Mouse (Mus musculus): ENCODE measurements around the gene Gm20219. TPM values are rescaled to one million over a fixed set of nuclear protein-coding genes. Genes with fewer than 3 reads are reported as not detected.
"Not testable (repeated sequence)": the region's sequence is repeated elsewhere in the genome, so short reads cannot be mapped to it uniquely, and the experiment has no call there.

The Gm20219 gene
- polyA plus RNA-seq, 1 experiment from 2014 or later, result 1.4 TPM

- H3K4me1 ChIP-seq, result peaks cover 59% of the 10 kb centered on the region
- WGBS, result 6% methylated on average over 35 of the region's 37 CpGs
- H3K36me3 ChIP-seq (replicated peaks), result no peaks in the 10 kb centered on the region
- H3K9ac ChIP-seq, result peak overlapping the region; percentile 21; the same call in 1 of the 2 replicates
- peaks cover 53% of the 10 kb centered on the region for H3K27me3 ChIP-seq
- peak overlapping the region; percentile 95 for H3K27ac ChIP-seq
- H3K4me3 ChIP-seq (replicated peaks), result no peak overlapping the region
- H3K4me2 ChIP-seq, result peak overlapping the region; percentile 39
- 0 out of 2 replicates have a peak, but pooled peaks cover 3% of the 10 kb centered on the region for H3K9me3 ChIP-seq
- peak; percentile 69 for ATAC-seq (ENCODE audit: low FRiP score)
These were observed 44.3 kb downstream of the Gm20219 start for GRCm38 (mm10) chr17:56509707-56510472.

GRCm38 (mm10) chr17:56509021-56509640, 45.1 kb downstream of the Gm20219 start:
- Histone ChIP-seq H3K36me3 (replicated peaks) (no peaks in the 10 kb centered on the region), H3K9me3 (0 out of 2 replicates have a peak, but pooled peaks cover 3% of the 10 kb centered on the region), H3K27me3 (peaks cover 50% of the 10 kb centered on the region), H3K27ac (peak overlapping the region; percentile 95), H3K4me1 (peaks cover 57% of the 10 kb centered on the region), H3K9ac (0 out of 2 replicates have a peak overlapping the region, but pooled peaks have one; percentile 17), H3K4me3 (replicated peaks) (no peak overlapping the region), H3K4me2 (peak overlapping the region; percentile 39)
- WGBS, result 24% methylated on average over 10 of the region's 10 CpGs
- ATAC-seq (ENCODE audit: low FRiP score), result peak; percentile 36

GRCm38 (mm10) chr17:56507161-56508068, 46.8 kb downstream of the Gm20219 start:
- H3K27me3 ChIP-seq, result peaks cover 37% of the 10 kb centered on the region
- WGBS, result 0% methylated on average over 42 of the region's 42 CpGs
- 0 out of 2 replicates have a peak, but pooled peaks cover 7% of the 10 kb centered on the region for H3K9me3 ChIP-seq
- peak overlapping the region; percentile 82 for H3K9ac ChIP-seq
- H3K27ac ChIP-seq, result peak overlapping the region; percentile 95
- H3K36me3 ChIP-seq (replicated peaks), result no peaks in the 10 kb centered on the region
- H3K4me1 ChIP-seq, result peaks cover 59% of the 10 kb centered on the region
- H3K4me2 ChIP-seq, result peak overlapping the region; percentile 92
- H3K4me3 ChIP-seq (replicated peaks), result peak overlapping the region; percentile 54
- ATAC-seq (ENCODE audit: low FRiP score), result peak; percentile 91

- 59% methylated on average over 15 of the region's 15 CpGs for WGBS
These were observed 47.6 kb downstream of the Gm20219 start for GRCm38 (mm10) chr17:56506417-56507065.

GRCm38 (mm10) chr17:56505401-56505800, 48.8 kb downstream of the Gm20219 start:
- no peak overlapping the region for H3K4me2 ChIP-seq
- H3K9me3 ChIP-seq, result 0 out of 2 replicates have a peak, but pooled peaks cover 4% of the 10 kb centered on the region
- peaks cover 17% of the 10 kb centered on the region for H3K27me3 ChIP-seq
- H3K27ac ChIP-seq, result peak overlapping the region; percentile 36; the same call in 1 of the 2 replicates
- H3K36me3 ChIP-seq (replicated peaks), result no peaks in the 10 kb centered on the region
- peaks cover 49% of the 10 kb centered on the region for H3K4me1 ChIP-seq
- ATAC-seq (ENCODE audit: low FRiP score), result no peak
- WGBS, result 83% methylated on average over 10 of the region's 10 CpGs
- H3K9ac ChIP-seq, result no peak overlapping the region
- H3K4me3 ChIP-seq (replicated peaks), result no peak overlapping the region

More at GRCm38 (mm10) chr17:56506417-56507065, 47.6 kb downstream of the Gm20219 start:
- peak overlapping the region; percentile 95 for H3K27ac ChIP-seq
- ATAC-seq (ENCODE audit: low FRiP score), result no peak
- H3K9me3 ChIP-seq, result 0 out of 2 replicates have a peak, but pooled peaks cover 4% of the 10 kb centered on the region
- peaks cover 60% of the 10 kb centered on the region for H3K4me1 ChIP-seq
- peak overlapping the region; percentile 92 for H3K4me2 ChIP-seq
- H3K36me3 ChIP-seq (replicated peaks), result no peaks in the 10 kb centered on the region
- peak overlapping the region; percentile 54 for H3K4me3 ChIP-seq (replicated peaks)
- H3K9ac ChIP-seq, result peak overlapping the region; percentile 82; the same call in 1 of the 2 replicates
- peaks cover 28% of the 10 kb centered on the region for H3K27me3 ChIP-seq

GRCm38 (mm10) chr17:56502526-56502925, 51.7 kb downstream of the Gm20219 start:
- WGBS, result 32% methylated on average over 9 of the region's 9 CpGs
- peaks cover 37% of the 10 kb centered on the region for H3K4me1 ChIP-seq
- no peak overlapping the region for H3K4me2 ChIP-seq
- 0 out of 2 replicates have a peak, but pooled peaks cover 4% of the 10 kb centered on the region for H3K9me3 ChIP-seq
- H3K36me3 ChIP-seq (replicated peaks), result no peaks in the 10 kb centered on the region
- peak overlapping the region; percentile 83 for H3K27ac ChIP-seq
- H3K27me3 ChIP-seq, result no peaks in the 10 kb centered on the region; the same call in 1 of the 2 replicates
- H3K4me3 ChIP-seq (replicated peaks), result no peak overlapping the region
- H3K9ac ChIP-seq, result no peak overlapping the region
- ATAC-seq (ENCODE audit: low FRiP score), result peak; percentile 69; the same call in 1 of the 2 replicates

GRCm38 (mm10) chr17:56501635-56502400, 52.4 kb downstream of the Gm20219 start:
- not testable (repeated sequence) for H3K9me3 ChIP-seq; ATAC-seq (ENCODE audit: low FRiP score); H3K27me3 ChIP-seq; H3K4me2 ChIP-seq; H3K36me3 ChIP-seq (replicated peaks); H3K9ac ChIP-seq; H3K4me3 ChIP-seq (replicated peaks)
- Histone ChIP-seq H3K27ac (peak overlapping the region; percentile 83), H3K4me1 (peaks cover 30% of the 10 kb centered on the region)
- WGBS, result 45% methylated on average over 2 of the region's 2 CpGs

Other genes starting within 250 kb of the Gm20219 start
- 61.6 and 63.4 TPM in 2 replicates for gene Kdm4b, start 228.3 kb downstream of the Gm20219 start, polyA plus RNA-seq (2016; fragmentation: Nextera tagmentation; extraction: Ambion mirVana)
- gene Ptprs, start 77.9 kb downstream of the Gm20219 start, polyA plus RNA-seq (2016; fragmentation: Nextera tagmentation; extraction: Ambion mirVana), result 330 and 331 TPM in 2 replicates
- gene Znrf4, start 42.0 kb downstream of the Gm20219 start, polyA plus RNA-seq (2016; fragmentation: Nextera tagmentation; extraction: Ambion mirVana), result not detected in 2 replicates
- gene Safb2, start 30.2 kb upstream of the Gm20219 start, polyA plus RNA-seq (2016; fragmentation: Nextera tagmentation; extraction: Ambion mirVana), result 100 and 104 TPM in 2 replicates
- gene Safb, start 30.4 kb upstream of the Gm20219 start, polyA plus RNA-seq (2016; fragmentation: Nextera tagmentation; extraction: Ambion mirVana), result 180 and 187 TPM in 2 replicates
- gene 2410015M20Rik, start 55.4 kb upstream of the Gm20219 start, polyA plus RNA-seq (2016; fragmentation: Nextera tagmentation; extraction: Ambion mirVana), result 170 and 173 TPM in 2 replicates
- 1,181 and 1,289 TPM in 2 replicates for gene Rpl36, start 59.0 kb upstream of the Gm20219 start, polyA plus RNA-seq (2016; fragmentation: Nextera tagmentation; extraction: Ambion mirVana)
- 54.4 and 55.0 TPM in 2 replicates for gene Lonp1, start 72.5 kb upstream of the Gm20219 start, polyA plus RNA-seq (2016; fragmentation: Nextera tagmentation; extraction: Ambion mirVana)
- gene Catsperd, start 73.8 kb upstream of the Gm20219 start, polyA plus RNA-seq (2016; fragmentation: Nextera tagmentation; extraction: Ambion mirVana), result 0.42 and 0.77 TPM in 2 replicates
- gene Ranbp3, start 118.9 kb upstream of the Gm20219 start, polyA plus RNA-seq (2016; fragmentation: Nextera tagmentation; extraction: Ambion mirVana), result 119 and 121 TPM in 2 replicates
- gene Ndufa11, start 163.4 kb upstream of the Gm20219 start, polyA plus RNA-seq (2016; fragmentation: Nextera tagmentation; extraction: Ambion mirVana), result 316 and 323 TPM in 2 replicates
- 15.3 and 15.9 TPM in 2 replicates for gene Vmac, start 163.6 kb upstream of the Gm20219 start, polyA plus RNA-seq (2016; fragmentation: Nextera tagmentation; extraction: Ambion mirVana)
- 3.2 and 5.9 TPM in 2 replicates for gene Nrtn, start 203.1 kb upstream of the Gm20219 start, polyA plus RNA-seq (2016; fragmentation: Nextera tagmentation; extraction: Ambion mirVana)
- gene Dus3l, start 210.4 kb upstream of the Gm20219 start, polyA plus RNA-seq (2016; fragmentation: Nextera tagmentation; extraction: Ambion mirVana), result 46.6 and 49.4 TPM in 2 replicates
- 1.2 and 1.3 TPM in 2 replicates for gene Prr22, start 215.9 kb upstream of the Gm20219 start, polyA plus RNA-seq (2016; fragmentation: Nextera tagmentation; extraction: Ambion mirVana)

Data from forebrain, embryonic 12.5 days (tissue).